Mouse (Mus musculus) erythroblast, embryonic 14.5 days (primary cell): ENCODE data around the gene Acod1.

Source experiments
- GATA1 ChIP-seq: IDR thresholded peaks from 2 replicates; pipeline ENCODE4 v1.6.1; 2012; ENCODE audit warnings: low read length, inconsistent platforms, mixed read lengths
- TAL1 ChIP-seq: IDR thresholded peaks from 3 replicates; pipeline ENCODE4 v1.6.1; 2012; ENCODE audit warnings: low read length, inconsistent platforms, mixed read lengths

GRCm38 (mm10) chr14:103070790-103071189 is 24.0 kb downstream of the Acod1 start:
- TF ChIP-seq TAL1 (no peak), GATA1 (no peak)
